7 mouse cellular contexts compared by ENCODE assay signal in genomic region chr10:93014059-93014795, GRCm38 (mm10).
DNase-seq lines count a peak whose midpoint lies in the region; ATAC-seq and TF ChIP-seq lines count a peak whose summit lies in the region.

No protein-coding gene starts in this region.

- H3K9ac ChIP-seq in liver, embryonic 14.5 days (replicated peaks), result no peak overlapping the region

- TF ChIP-seq CTCF in C2C12 (IDR thresholded peaks at IDR 0.05; ENCODE audit: control insufficient read depth, insufficient read depth, insufficient read length), result peak; percentile 2
- TF ChIP-seq CTCF in bone marrow, adult 2 months (IDR thresholded peaks at IDR 0.05; ENCODE audit: control insufficient read depth, insufficient read depth, low read length), result peak; percentile 43
- TF ChIP-seq CTCF in embryonic fibroblast, embryonic 13.5 days (IDR thresholded peaks at IDR 0.05; ENCODE audit: borderline replicate concordance, insufficient read depth, low read length), result 0 out of 2 replicates have a peak, but pooled peaks have one; percentile 13
- TF ChIP-seq CTCF in liver, embryonic 14.5 days (IDR thresholded peaks at IDR 0.05; ENCODE audit: low read depth), result peak; percentile 76

- H3ac ChIP-seq in C2C12 (ENCODE audit: control insufficient read depth, insufficient read length, low read depth), result no peak overlapping the region

- peak; percentile 35 for ATAC-seq in inflammation-experienced regulatory T-cells, adult 6 months
- no peak for ATAC-seq in liver, embryonic 14.5 days (ENCODE audit: insufficient read depth)

- TF ChIP-seq POLR2A in bone marrow, adult 2 months (IDR thresholded peaks at IDR 0.05; ENCODE audit: borderline replicate concordance, control insufficient read depth, low read depth, low read length), result no peak
- TF ChIP-seq POLR2A in embryonic fibroblast, embryonic 13.5 days (IDR thresholded peaks at IDR 0.05; ENCODE audit: low read depth, low read length), result no peak

- H3K79me2 ChIP-seq in C2C12 (ENCODE audit: control insufficient read depth, insufficient read depth), result no peaks in the 10 kb centered on the region

- 56% methylated on average over 8 of the region's 8 CpGs for WGBS in bone marrow, adult 2 months
- WGBS in liver, embryonic 14.5 days (ENCODE audit: insufficient replicate concordance), result 42% methylated on average over 8 of the region's 8 CpGs

- H3K4me1 ChIP-seq in bone marrow, adult 2 months (ENCODE audit: control insufficient read depth, insufficient read depth, low read length), result no peaks in the 10 kb centered on the region
- no peaks in the 10 kb centered on the region for H3K4me1 ChIP-seq in embryonic fibroblast, embryonic 13.5 days (ENCODE audit: control insufficient read depth, insufficient read depth, low read length)
- H3K4me1 ChIP-seq in liver, embryonic 14.5 days (replicated peaks; ENCODE audit: control insufficient read depth in 2 of 2, insufficient read depth in 2 of 2, low read length in 1 of 2), result no peaks in the 10 kb centered on the region

- no peak overlapping the region for H3K27ac ChIP-seq in bone marrow, adult 2 months (ENCODE audit: control insufficient read depth, insufficient read depth, low read depth, low read length, poor library complexity)
- H3K27ac ChIP-seq in embryonic fibroblast, embryonic 13.5 days (ENCODE audit: insufficient read depth, low read length), result no peak overlapping the region
- no peak overlapping the region for H3K27ac ChIP-seq in liver, embryonic 14.5 days

- peak; percentile 71 for DNase-seq in 416B (ENCODE audit: low read depth)
- DNase-seq in liver, embryonic 14.5 days (ENCODE audit: low read depth in 3 of 3, low spot score in 3 of 3), result peak in 2 of 3 experiments; percentile 17 to 33
- peak; percentile 91 for DNase-seq in retina, embryonic 14.5 days (ENCODE audit: low spot score)

- H3K27me3 ChIP-seq in C2C12 (ENCODE audit: control insufficient read depth, insufficient read depth, insufficient read length), result no peaks in the 10 kb centered on the region
- no peaks in the 10 kb centered on the region for H3K27me3 ChIP-seq in liver, embryonic 14.5 days (ENCODE audit: control insufficient read depth, insufficient read depth, low read length)

- no peaks in the 10 kb centered on the region for H3K9me3 ChIP-seq in liver, embryonic 14.5 days (ENCODE audit: control insufficient read depth, low read length)

- H3K36me3 ChIP-seq in C2C12 (ENCODE audit: control insufficient read depth, insufficient read depth), result no peaks in the 10 kb centered on the region
- H3K36me3 ChIP-seq in liver, embryonic 14.5 days (replicated peaks; ENCODE audit: control insufficient read depth, insufficient read depth, low read depth), result no peaks in the 10 kb centered on the region

- TF ChIP-seq EP300 in liver, embryonic 14.5 days (IDR thresholded peaks at IDR 0.05; ENCODE audit: low read depth), result no peak

- no peak overlapping the region for H3K4me2 ChIP-seq in liver, embryonic 14.5 days (ENCODE audit: low read depth)

- no peaks in the 10 kb centered on the region for H3K79me3 ChIP-seq in C2C12 (ENCODE audit: low read depth)

- no peak overlapping the region for H3K4me3 ChIP-seq in C2C12 (ENCODE audit: insufficient read depth, poor library complexity, severe bottlenecking)
- H3K4me3 ChIP-seq in bone marrow, adult 2 months (replicated peaks; ENCODE audit: control insufficient read depth, low read depth, low read length), result no peak overlapping the region
- no peak overlapping the region for H3K4me3 ChIP-seq in embryonic fibroblast, embryonic 13.5 days (ENCODE audit: insufficient read depth, low read length)
- no peak overlapping the region for H3K4me3 ChIP-seq in liver, embryonic 14.5 days (ENCODE audit: insufficient read depth in 1 of 2, low read depth in 2 of 2, low read length in 2 of 2)

TF ChIP-seq in C2C12, 6 proteins besides CTCF, POLR2A, EP300 and RAD21:
- TF ChIP-seq MYOG (IDR thresholded peaks at IDR 0.05; ENCODE audit: control insufficient read depth, extremely low read depth, insufficient read length) (no peak), USF1 (IDR thresholded peaks at IDR 0.05; ENCODE audit: low read depth) (no peak), CEBPB (IDR thresholded peaks at IDR 0.05; ENCODE audit: low read depth) (no peak), MYOD1 (IDR thresholded peaks at IDR 0.05; ENCODE audit: control insufficient read depth, insufficient read length, low read depth) (no peak), MAX (IDR thresholded peaks at IDR 0.05) (no peak), FOSL1 (IDR thresholded peaks at IDR 0.05; ENCODE audit: insufficient read depth, low read length, poor library complexity, severe bottlenecking) (no peak)
TF ChIP-seq in C2C12: peak in this region for 0.

Comparison
In these comparisons a context has a peak if more than half of its experiments do, and no peak if none do; other contexts are left out.
1. DNase-seq: peak in every context shown above with its lines; median percentile 91 in retina, embryonic 14.5 days; 71 in 416B; 25 in liver, embryonic 14.5 days.
2. CTCF ChIP-seq: peak in every context shown above with its lines; median percentile 76 in liver, embryonic 14.5 days; 43 in bone marrow, adult 2 months; 13 in embryonic fibroblast, embryonic 13.5 days; 2 in C2C12.